Mouse (Mus musculus) lung, postnatal 4 days (tissue): ENCODE measurements around the gene Higd1a.
A peak's percentile ranks its signal among the peaks of the same experiment; 100 is the strongest.

Experiments used
- DNase-seq, 2 experiments: peaks; one replicate each; pipeline ENCODE4 v3.0.0; 2021

The Higd1a gene

DNA sequence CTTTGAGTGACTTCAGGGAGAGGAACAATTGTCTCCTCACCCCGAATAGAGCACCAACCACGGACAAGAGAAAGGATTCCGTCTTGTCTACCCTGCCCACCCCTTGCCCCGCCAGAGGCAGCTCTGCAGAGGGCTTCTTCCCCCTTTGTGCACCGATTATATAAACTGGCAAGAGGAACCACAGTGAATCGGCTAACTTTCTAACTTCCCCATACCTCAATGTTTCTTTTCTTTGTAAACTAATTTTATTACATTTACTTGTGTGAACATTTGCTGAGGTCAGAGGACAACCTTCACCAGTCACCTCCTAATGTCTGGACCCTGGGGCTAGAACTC is at the start of gene Higd1a:
Higd1a (minus strand) TSS at position 210 of the 336 bp plus-strand sequence.
- no peak for DNase-seq

DNA sequence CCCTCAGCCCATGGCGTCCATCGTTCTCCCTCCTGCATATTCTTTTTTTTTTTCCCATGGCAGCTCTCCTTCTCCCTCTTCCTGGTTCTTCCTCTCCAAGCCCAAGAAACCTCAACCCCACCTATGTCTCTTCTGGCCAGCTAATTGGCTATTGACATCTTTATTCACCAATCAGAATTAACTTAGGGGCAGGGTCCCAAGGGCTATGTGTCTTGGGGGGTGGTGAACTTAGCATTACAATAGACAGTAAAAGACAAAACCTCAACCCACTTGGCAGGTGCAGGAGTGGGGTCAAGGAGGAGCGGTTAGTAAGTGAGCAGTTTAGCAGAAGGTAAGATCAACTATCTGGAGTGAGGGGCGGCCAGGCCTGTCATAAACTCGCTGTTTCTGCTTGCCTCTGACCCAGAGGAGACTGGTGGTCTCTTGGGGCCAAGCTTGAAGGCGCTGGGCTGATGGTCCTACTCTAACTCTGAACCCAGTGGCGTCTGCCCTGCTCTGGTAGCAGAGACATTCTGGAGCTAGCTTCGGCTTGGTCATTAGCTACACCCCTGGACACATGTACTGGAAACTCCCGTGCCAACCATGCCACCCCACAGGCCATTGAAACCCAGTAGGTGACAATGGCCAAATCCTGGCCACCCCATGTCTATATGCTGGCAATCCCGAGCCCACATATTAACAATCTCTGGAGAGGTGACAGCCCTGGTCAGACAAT is 49.4 kb upstream of the Higd1a start:
- DNase-seq, result peak in 1 of 2 experiments; percentile 13

DNA sequence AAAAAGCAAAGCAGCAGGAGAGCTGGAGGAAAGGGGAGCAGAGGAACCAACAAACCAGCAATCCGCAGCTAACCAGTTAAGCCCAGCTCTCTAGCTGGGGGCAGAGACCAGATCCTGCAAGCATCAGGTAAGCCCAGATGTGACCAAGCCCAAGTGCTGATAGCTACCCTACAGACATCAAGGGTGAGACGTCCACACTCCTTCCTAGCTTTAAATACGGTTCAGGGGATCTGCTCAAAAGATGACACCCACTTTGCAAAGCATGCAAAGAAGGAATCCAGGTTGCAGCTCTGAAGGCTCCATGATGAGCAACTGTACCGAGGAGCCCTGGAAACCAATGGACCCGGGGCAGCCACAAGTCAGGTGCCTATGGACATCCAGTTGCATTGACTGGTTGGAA is 48.3 kb upstream of the Higd1a start:
- peak in 1 of 2 experiments; percentile 10 for DNase-seq

DNA sequence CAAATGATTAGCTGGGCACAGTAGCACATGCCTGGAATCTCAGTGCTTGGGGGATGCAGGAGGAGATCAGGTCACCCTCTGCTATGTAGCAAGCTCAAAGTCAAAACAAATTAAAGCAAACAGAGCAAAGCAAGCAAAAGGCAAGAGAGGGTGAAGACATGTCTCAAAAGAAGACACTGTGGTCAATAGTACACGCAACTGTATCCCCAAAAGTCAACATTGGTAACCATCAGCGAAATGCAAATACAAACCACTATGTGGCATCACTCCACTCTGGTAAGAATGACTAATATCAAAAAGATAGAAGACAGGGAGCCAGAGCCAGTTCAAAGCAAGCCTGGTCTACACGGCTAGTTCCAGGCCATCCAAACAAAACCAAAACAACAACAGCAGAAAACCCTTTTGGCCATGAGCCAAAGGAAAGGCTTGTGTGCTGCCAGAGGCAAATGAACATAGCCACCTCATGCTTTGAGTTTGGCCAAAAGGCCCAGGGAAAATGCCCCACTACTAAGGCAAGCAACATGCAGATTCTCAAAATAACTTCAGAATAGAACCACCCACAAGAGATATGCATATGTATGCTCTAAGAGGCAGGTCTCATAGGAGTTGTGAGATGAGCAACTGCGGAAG is 47.5 kb upstream of the Higd1a start:
- DNase-seq, result peak in 1 of 2 experiments; percentile 15

DNA sequence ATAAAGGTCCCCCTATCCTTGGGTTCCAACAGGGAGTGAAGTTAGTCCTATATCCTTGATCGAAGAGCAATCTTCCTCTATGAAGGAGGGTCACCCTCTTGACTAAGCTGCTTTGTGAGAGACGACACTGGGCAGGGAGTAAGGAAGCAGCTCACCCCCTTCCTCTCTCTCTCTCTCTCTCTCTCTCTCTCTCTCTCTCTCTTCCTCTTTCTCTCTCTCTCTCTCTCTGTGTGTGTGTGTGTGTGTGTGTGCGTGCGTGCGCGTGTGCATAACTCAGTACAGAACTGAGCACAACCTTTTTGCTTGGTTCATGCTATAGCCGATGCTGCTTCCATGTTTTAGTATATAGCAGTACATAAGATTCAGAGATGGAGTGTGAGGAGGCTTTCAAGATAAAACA is 46.8 kb upstream of the Higd1a start:
- no peak for DNase-seq

DNA sequence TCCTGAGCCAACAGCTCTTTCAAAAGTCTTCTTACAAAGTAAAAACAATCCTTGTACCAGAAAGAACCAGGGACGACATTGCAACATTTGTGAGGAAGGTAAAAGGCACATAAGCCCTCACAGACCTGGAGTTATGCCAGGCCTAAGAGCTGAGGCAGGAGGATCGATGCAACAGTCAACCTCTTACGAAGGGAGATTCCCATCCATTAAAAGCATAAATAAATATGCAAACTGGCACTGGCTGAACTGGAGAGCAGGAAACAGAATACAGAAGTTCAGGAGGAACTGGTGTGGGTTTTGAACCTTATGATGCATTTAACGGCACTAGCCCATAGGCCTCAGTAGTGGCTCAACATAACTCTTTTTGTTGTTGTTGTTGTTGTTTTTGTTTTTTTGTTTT is 46.2 kb upstream of the Higd1a start:
- no peak for DNase-seq

DNA sequence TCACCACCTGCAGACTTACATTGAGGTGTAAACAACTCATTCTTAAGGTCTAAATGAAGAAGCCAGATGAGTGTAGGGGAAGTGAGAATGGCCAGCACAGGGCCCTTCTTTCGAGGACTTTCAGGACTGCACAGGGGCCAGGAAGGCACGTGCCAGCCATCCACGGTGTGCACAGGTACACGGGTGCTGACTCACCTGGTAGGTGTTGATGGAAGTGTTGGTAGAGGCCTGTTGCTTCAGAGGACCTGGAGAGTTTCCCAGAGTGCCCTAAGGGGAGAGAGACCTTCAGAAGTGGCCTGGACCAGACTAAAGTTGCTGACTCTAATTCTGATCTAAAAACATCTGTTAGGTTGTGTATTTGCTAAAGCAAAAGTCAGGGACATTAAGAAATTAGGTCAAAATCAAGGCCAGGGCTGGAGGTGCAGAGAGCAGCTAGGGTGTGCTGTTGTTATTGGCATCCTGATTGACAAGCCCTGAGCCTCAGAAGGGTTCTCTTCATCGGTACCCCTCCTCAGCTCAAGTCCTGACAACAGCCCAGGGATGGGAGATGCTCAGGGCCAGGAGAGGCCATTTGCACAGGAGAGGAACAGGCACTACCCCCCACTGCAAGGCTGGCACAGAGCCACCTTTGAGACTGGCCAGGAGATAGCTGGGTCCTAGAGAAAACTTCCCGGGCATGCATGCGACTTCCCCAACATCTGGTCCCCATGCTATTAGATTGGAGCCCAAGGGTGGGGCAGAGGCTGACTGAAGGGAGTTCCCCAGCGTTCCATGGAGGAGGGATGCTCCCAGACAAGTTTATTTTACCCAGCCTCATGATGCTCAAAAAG is 45.5 kb upstream of the Higd1a start:
- DNase-seq, result peak in 1 of 2 experiments; percentile 21

DNA sequence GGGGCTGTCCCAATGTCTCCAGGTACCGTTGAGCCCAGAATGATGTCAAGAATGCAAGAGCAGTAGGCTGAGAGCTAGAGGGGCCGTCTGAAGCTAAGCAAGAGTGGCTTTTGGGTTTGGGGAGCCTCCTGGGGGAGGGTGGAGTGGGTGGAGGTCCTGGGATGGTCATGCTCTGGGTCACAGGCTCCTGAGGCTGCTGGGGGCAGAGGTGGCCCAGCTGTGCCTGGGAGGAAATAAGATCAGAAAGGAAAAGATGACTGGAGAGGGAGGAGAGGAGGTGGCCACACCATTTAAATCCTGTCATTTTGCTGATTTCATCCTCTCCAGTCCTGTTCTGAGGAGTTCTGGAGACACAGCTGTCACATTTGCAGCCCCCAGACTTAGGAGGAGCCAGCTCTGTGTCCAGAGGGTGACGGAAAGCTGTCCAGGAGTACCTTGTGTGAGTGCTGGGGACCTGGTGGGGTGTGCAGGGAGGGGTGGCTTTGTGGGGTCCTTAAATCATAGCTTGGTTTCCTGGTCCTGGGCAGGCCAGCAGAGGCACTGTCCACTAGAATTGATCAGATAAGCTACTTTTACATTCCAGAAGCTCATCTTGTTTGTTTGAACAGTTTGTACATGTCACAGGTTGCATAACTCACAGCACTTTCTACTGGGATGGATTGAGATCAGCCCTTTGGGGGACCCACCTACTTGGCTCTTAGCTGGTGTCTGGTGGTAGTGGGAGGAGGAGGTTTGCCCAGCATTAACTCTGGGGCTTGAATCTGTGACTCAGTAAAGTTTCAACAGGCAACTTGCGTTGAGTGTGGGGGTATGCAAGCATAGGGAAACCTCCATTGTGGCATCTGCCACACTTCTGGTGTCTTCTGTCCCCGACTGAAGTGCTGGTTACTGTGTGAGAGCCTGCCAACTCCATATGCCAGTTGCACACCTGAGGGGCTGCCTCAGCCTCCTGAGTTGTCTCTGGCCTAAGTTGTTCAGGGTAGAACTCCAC is 43.8 kb upstream of the Higd1a start:
- peak in 1 of 2 experiments; percentile 14 for DNase-seq

DNA sequence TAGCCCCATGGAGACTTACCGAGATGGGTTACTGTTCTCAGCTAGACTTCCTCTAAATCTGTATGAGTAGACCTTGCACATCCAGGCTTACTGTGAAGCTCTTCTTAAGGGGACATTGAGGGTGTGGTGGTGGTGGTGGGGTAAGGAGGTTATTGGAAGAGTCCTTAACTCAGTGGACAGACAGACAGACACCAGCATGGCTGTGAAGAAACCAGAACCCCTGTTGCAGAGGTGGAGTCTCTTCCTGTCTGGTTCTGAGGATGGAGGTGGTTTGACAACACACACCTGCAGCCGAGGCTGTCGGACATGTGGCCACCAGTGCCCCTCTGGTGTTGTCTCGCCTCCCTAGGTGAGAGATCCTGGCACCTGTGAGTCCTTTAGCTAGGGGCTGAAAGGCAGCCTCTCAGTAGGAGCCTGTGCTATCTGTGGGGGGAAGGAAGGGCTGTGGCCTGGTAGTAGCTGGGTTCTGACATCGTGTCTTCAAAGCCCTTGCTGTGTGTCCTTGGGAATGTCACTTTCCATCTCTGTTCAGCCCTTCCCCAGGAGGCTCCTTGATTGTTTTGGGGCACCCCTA is 42.2 kb upstream of the Higd1a start:
- peak in 1 of 2 experiments; percentile 13 for DNase-seq

DNA sequence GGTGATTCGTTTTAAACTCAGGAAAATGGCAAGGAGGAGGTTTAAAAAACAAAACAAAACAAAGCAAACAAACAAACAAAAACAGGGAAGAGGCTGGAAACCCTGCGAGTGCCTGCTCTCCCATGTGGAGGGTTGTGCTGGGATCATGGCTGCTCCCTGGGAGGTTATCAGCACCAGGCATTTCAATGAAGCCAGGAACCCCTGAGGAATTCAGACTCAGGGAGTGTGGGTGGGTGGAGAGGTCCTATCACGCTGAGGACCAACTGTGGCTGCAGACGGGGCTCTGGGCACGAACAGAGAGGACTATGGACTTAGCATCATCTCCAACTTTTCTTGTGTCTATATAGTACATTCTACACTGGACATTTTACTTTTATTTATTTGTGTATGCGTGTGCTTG is 41.1 kb upstream of the Higd1a start:
- DNase-seq, result peak in 1 of 2 experiments; percentile 14

DNA sequence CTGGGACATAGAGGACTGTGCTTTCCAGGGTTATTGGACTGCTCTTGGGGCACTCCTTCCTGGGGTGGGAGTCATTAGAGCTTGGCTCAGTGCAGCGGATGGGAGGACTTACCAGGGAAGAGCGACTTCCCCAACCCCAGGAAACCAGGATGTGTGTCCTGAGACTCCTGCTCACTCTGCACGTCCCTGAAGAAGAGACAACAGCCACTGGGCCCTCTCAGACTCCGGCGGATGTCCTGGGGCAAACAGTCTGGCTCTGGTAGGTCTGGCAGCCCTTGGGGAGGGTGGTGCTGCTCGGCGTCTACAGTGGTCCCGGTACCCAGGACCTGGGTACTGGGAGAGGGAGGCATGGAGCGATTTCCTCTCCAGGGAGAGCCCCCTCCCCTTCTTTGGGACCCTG is 40.1 kb upstream of the Higd1a start, which contains the start of gene Ackr2:
Ackr2 (plus strand) TSS at position 111 of the 400 bp plus-strand sequence.
- DNase-seq, result peak; percentile 58 to 79

DNA sequence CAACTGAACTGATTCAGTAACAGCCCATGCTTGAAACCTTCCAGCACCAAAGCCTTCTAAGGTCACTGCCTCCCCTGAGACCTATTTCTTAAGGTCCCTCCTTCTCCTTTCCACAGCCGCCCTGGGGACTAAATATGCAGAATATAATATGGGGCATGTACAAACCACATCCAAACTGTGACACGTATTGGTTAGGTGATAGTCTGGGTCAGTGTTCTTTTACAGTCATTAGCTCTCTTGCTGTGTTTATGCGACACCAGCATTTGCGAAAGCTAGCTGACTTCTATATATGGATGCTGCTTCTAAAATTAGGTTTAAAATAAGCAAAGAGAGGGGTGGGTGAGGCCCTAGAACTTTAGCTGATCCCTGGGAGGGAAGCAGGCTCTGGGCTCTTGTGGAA is 38.7 kb upstream of the Higd1a start:
- peak in 1 of 2 experiments; percentile 27 for DNase-seq

DNA sequence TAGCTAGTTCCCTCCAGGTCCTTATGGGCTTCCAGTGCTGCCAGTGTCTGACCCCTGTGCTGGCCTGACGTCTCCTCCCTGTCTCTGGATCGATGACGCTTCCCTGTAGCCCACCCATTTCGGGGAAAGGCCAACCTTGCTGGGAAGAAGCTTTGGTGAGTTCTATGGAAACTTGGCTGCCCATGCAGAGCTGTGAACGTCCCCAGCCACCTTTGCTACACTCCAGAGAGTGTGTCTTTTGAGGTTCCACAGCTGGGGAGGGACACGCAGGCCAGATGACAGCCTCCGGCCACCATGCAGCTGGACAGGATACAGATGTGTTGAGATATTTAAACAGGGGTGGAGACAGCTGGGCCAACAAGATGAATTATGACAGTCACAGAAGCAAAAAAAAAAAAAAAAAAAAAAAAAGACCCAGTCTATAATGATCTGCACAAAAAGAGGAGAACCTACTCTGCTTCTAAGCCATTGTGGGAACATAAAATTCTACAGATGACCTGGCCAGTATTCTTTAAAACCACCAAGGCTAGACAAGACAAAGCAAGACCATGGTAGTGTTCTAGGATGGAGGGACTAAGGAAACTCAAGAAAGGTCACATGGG is 37.3 kb upstream of the Higd1a start:
- peak; percentile 66 to 90 for DNase-seq

DNA sequence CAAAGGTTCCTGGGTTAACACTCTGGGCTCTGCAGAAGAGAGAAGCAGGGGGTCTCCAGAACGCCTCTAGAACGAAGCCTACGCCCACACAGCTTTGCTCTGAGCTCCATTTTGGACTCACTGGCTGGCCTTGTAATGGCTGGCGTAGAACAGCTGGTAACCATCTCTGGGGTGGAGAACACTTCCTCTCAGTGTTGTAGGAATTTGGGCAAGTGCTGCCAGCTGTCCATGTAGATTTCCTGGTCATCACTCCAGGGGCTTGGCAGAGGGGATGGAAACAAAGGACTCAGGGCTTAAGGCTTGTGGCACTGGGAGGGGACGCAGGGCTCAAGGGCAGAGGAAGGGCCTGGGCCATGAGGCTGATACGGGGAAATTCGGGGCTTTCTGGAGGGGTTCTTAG is 36.3 kb upstream of the Higd1a start:
- DNase-seq, result peak; percentile 50 to 80

DNA sequence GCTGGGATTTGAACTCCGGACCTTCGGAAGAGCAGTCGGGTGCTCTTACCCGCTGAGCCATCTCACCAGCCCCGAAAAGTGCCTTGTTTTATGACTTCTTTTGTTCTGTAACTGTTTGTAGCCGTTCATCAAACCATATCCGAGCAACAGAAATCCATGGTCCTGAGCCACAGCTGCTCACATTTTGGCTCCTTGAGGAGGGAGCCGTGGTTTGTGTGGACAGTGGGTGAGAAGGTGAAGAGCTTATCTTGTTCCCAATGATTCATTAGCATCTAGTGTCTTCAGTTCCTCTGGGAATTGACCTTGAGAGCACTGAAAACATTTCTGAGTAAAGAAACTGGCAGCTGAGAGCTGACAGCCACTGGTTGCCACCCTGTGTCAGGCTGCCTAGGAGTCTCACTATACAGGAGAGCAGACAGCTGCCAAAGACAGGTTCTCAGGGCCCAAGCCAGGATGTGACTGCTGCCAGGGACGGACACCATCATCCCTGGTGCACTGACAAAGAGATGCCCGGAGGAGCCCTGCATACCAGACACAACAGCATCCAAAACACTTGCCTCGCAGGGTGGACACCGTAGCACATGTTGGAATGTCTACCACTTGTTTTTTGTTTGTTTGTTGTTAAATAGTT is 34.0 kb upstream of the Higd1a start:
- peak in 1 of 2 experiments; percentile 19 for DNase-seq

DNA sequence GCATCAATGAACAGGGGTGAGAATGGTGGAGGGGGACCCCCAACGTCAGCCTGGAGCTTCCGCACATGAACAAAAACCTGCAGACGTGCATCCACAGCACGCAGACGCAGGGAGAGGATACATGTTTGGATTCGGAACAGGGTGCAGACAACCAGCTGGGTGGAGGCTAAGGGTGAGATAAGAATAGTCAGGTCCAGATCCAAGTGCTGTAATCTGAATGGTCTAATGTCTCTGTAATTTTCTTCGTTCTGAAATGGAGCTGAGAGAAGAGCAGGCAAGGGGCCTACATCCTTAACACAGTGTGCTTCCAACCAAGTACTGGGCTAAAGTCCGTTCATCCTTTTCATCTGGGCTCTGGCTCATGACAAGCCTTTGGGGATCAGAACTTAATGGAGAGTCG is 33.1 kb upstream of the Higd1a start:
- peak in 1 of 2 experiments; percentile 18 for DNase-seq

DNA sequence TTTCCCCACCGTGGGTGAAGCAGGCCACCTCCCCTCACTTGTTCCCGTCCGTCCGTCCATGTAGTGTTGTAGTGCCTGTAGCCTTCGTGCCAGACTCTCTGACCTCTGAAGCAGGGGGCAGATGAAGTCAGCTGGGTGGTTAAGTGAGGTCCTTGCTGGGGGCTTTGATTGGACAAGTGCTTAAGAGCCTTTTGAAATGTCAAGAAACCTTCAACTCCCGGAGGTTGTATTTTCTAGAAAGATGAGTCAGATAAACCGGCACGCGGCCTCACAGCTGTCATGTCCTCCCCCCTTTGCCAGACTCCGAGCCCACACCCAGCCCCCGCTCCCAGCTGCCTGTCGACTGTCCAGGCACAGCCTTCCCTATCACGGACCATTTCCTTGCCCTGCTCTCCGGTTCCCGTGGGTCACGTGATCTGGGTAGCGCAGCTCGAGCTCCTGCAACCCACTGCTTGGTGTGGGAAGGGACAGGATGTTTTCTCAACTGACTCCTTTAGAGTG is 32.3 kb upstream of the Higd1a start:
- peak; percentile 78 to 90 for DNase-seq

DNA sequence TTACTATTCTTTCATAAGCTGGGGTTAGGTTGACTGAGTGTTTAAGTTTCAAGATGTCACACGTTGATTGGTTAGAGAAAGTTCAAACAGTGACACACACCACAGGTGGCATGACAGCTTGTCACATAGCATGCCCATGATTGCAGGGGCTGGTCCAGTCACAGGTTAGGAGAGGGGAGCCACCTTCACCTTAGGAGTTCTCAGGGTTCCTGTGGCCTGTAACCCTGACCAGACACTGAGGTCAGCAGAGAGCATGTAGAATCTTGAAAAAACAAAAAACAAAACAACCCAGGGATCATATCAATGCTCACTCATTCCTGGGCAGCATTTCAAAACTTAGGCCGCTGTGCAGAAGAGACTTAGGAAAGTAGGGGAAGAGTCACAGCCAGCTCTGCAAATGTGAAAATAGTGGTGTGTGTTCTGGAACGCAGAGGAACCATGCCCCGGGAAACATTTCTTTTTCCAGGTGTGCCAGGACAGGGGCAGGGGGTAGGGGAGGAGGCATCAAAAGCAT is 31.8 kb upstream of the Higd1a start:
- DNase-seq, result no peak

DNA sequence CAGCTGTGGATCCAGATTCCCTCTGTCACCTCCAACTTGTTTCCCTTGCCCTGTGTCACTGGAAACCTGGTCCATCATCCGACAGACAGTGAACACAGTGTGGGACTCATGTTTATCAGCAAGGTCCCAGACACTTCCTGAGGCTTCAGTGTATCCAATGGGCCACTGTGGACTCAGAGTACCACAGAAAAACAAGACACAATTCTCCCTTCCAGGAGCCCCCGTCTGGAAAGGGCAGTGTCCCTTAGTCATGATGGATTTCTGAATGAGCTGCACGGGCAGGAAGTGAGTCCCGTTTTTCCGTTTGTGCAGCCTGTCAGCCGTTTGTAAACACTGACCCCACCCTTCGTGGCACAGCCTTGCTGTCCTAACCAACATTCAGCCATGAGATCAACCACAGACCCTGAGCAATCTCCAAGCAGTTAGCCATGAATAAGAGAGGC is 23.9 kb upstream of the Higd1a start:
- peak; percentile 68 to 82 for DNase-seq

DNA sequence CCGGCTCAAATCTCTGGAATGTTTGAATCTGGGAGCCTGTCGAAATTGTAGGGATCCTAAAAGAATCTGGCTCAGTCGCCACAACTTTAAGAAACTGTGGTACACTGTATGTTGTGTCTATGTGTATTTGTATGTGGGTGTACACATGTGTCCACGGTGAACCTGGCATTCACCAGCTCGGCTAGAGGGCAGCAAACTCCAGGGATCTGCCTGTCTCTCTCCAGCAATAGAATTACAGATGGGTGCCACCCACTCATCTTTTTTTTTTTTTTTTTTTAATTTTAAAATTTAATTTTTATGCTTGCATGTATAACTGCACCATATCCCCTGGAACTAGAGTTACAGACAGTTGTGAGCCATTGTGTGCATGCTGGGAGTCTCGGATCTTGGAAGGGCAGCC is 23.1 kb upstream of the Higd1a start:
- DNase-seq, result peak in 1 of 2 experiments; percentile 33
